Mouse (Mus musculus): Measurements from ENCODE around the gene Srsf12. TPM values are rescaled to one million over a fixed set of nuclear protein-coding genes. Genes with fewer than 3 reads are reported as not detected.

The Srsf12 gene
- total RNA-seq (2014; rRNA removed; ENCODE audit: low replicate concordance) (0.19 TPM in 1 of 2 replicates, not detected in the other), polyA plus RNA-seq (2015; fragmentation: Nextera tagmentation; extraction: Ambion mirVana) (0.38 and 0.48 TPM in 2 replicates)

GRCm38 (mm10) chr4:33208881-33209841 is at the start of gene Srsf12:
Gene Srsf12 (plus strand): TSS chr4:33208991.
- Histone ChIP-seq H3K4me3 (ENCODE audit: low read depth, low read length) (peak within 1 kb of the TSS; percentile 53), H3K4me2 (ENCODE audit: low read depth, low read length) (peak within 1 kb of the TSS; percentile 99), H3K9me3 (replicated peaks; ENCODE audit: control insufficient read depth, low read length) (peaks cover 9% of the 10 kb centered on the region; the same call in 1 of the 2 replicates), H3K9ac (replicated peaks; ENCODE audit: low read depth, low read length) (peak within 1 kb of the TSS; percentile 43), H3K36me3 (replicated peaks; ENCODE audit: control insufficient read depth, insufficient read depth, low read length) (no peaks in the 10 kb centered on the region), H3K4me1 (ENCODE audit: control insufficient read depth, insufficient read depth) (peaks cover 7% of the 10 kb centered on the region), H3K27ac (ENCODE audit: low read depth) (no peak within 1 kb of the TSS), H3K27me3 (ENCODE audit: control insufficient read depth, insufficient read depth, low read length) (no peaks in the 10 kb centered on the region)
- no peak for DNase-seq (ENCODE audit: low spot score)
- ATAC-seq (ENCODE audit: insufficient read depth, low read depth) = 0 out of 2 replicates have a peak, but pooled peaks have one; percentile 27
- WGBS = 3% methylated on average over 60 of the region's 65 CpGs
- TF ChIP-seq CTCF (IDR thresholded peaks at IDR 0.05; ENCODE audit: low read depth) (no peak), EP300 (IDR thresholded peaks at IDR 0.05; ENCODE audit: low read depth) (no peak)

GRCm38 (mm10) chr4:33183477-33183876 is 25.3 kb upstream of the Srsf12 start:
- 86% methylated on average over 5 of the region's 5 CpGs for WGBS
- no peak for ATAC-seq (ENCODE audit: insufficient read depth, low read depth)
- H3K9ac ChIP-seq (replicated peaks; ENCODE audit: low read depth, low read length) = no peak overlapping the region
- no peak overlapping the region for H3K27ac ChIP-seq (ENCODE audit: low read depth)
- no peak overlapping the region for H3K4me3 ChIP-seq (ENCODE audit: low read depth, low read length)
- no peak overlapping the region for H3K4me2 ChIP-seq (ENCODE audit: low read depth, low read length)
- DNase-seq (ENCODE audit: low spot score) = no peak
- H3K4me1 ChIP-seq (ENCODE audit: control insufficient read depth, insufficient read depth) = no peaks in the 10 kb centered on the region
- peaks cover 4% of the 10 kb centered on the region; the same call in 1 of the 2 replicates for H3K36me3 ChIP-seq (replicated peaks; ENCODE audit: control insufficient read depth, insufficient read depth, low read length)
- TF ChIP-seq EP300 (IDR thresholded peaks at IDR 0.05; ENCODE audit: low read depth) (no peak), CTCF (IDR thresholded peaks at IDR 0.05; ENCODE audit: low read depth) (no peak)
- no peaks in the 10 kb centered on the region for H3K9me3 ChIP-seq (replicated peaks; ENCODE audit: control insufficient read depth, low read length)
- H3K27me3 ChIP-seq (ENCODE audit: control insufficient read depth, insufficient read depth, low read length) = peaks cover 7% of the 10 kb centered on the region; the same call in 1 of the 2 replicates

DNA sequence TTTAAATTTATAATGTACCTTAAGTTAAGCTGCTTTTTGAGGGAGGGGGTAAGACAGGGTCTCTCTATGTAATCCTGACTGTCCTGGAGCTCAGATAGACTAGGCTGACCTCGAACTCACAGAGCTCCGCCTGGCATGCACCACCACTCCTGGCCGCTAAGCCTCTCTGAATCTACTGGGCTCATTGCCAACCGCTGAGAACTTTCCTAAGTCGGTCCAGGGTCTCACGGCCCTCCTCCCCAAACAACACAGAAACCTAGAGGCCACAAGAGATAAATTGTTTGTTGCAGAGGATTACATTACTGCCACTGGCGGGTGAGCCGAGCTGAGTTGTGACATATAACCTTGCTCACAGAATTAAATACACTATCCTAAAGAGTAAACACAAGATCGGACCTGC is 20.6 kb upstream of the Srsf12 start:
- WGBS = 18% methylated on average over 9 of the region's 9 CpGs
- peak overlapping the region; percentile 93 for H3K27ac ChIP-seq (ENCODE audit: low read depth)

DNA sequence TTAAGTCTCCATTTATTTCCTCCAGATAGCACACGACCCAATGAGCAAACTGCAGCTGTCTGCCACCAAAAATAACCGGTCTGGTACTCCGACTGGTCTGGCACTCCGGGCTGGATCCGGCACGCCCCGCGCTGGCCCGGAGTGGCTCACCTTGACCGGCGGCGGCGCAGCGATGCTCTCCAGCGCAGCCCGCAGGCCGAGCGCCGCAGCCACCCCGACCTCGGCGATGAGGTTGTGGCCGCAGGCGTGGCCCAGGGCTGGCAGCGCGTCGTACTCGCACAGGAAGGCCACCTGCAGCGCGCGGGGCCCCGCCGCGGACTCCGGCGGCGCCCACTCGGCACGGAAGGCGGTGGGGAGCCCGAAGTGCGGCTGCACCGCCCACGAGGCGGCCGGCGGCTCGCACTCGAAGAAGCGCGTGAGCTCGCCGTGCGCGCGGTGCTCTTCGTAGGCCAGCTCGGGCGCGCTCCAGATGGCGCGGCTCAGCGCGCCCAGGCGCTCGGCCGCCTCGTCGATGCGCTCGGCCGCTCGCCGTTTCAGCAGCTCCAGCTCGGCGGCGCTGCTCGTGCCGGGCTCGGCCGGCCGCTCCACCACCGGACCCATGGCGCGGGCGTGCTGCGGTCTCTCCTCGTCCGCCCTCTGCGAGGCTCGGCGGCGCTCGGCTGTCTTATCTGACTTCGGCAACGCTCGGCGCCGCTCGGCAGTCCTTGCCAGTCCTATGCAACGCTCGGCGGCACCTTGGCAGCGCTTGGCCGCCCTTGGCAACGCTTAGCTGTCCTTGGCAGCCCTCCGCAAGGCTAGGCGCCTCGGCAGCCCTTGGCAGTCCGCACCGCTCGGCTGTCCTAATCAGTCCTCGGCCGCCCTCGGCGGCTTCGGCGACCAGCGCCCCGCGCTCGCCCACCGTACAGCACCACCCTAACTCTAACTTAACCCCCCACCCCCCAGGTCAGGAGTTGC is 19.7 kb upstream of the Srsf12 start:
- H3K4me1 ChIP-seq (ENCODE audit: control insufficient read depth, insufficient read depth) = 0 out of 2 replicates have a peak, but pooled peaks cover 3% of the 10 kb centered on the region
- H3K27me3 ChIP-seq (ENCODE audit: control insufficient read depth, insufficient read depth, low read length) = peaks cover 7% of the 10 kb centered on the region; the same call in 1 of the 2 replicates
- DNase-seq (ENCODE audit: low spot score) (peak; percentile 80), ATAC-seq (ENCODE audit: insufficient read depth, low read depth) (peak; percentile 92)
- H3K9ac ChIP-seq (replicated peaks; ENCODE audit: low read depth, low read length) = peak overlapping the region; percentile 67
- peak overlapping the region; percentile 95 for H3K4me2 ChIP-seq (ENCODE audit: low read depth, low read length)
- TF ChIP-seq CTCF (IDR thresholded peaks at IDR 0.05; ENCODE audit: low read depth) = peak; percentile 24
- no peak for TF ChIP-seq EP300 (IDR thresholded peaks at IDR 0.05; ENCODE audit: low read depth)
- H3K4me3 ChIP-seq (ENCODE audit: low read depth, low read length) = peak overlapping the region; percentile 67
- H3K9me3 ChIP-seq (replicated peaks; ENCODE audit: control insufficient read depth, low read length) = no peaks in the 10 kb centered on the region
- H3K27ac ChIP-seq (ENCODE audit: low read depth) = peak overlapping the region; percentile 93
- under 1% methylated on average over 118 of the region's 123 CpGs for WGBS
- no peaks in the 10 kb centered on the region for H3K36me3 ChIP-seq (replicated peaks; ENCODE audit: control insufficient read depth, insufficient read depth, low read length)

More for the DNA sequence above, 20.6 kb upstream of the Srsf12 start:
- TF ChIP-seq EP300 (IDR thresholded peaks at IDR 0.05; ENCODE audit: low read depth) (no peak), CTCF (IDR thresholded peaks at IDR 0.05; ENCODE audit: low read depth) (no peak; the same call in 1 of the 2 replicates)
- no peaks in the 10 kb centered on the region for H3K36me3 ChIP-seq (replicated peaks; ENCODE audit: control insufficient read depth, insufficient read depth, low read length)
- no peak for ATAC-seq (ENCODE audit: insufficient read depth, low read depth)
- H3K27me3 ChIP-seq (ENCODE audit: control insufficient read depth, insufficient read depth, low read length) = peaks cover 7% of the 10 kb centered on the region; the same call in 1 of the 2 replicates
- 0 out of 2 replicates have a peak, but pooled peaks cover 3% of the 10 kb centered on the region for H3K4me1 ChIP-seq (ENCODE audit: control insufficient read depth, insufficient read depth)
- H3K9me3 ChIP-seq (replicated peaks; ENCODE audit: control insufficient read depth, low read length) = no peaks in the 10 kb centered on the region
- DNase-seq (ENCODE audit: low spot score) = peak; percentile 24
- H3K4me2 ChIP-seq (ENCODE audit: low read depth, low read length) = peak overlapping the region; percentile 95
- peak overlapping the region; percentile 67 for H3K4me3 ChIP-seq (ENCODE audit: low read depth, low read length)
- no peak overlapping the region for H3K9ac ChIP-seq (replicated peaks; ENCODE audit: low read depth, low read length)

GRCm38 (mm10) chr4:33189735-33190036 is 19.1 kb upstream of the Srsf12 start, which contains the start of gene Pm20d2:
Gene Pm20d2 (minus strand): TSS chr4:33189737.
- H3K4me2 ChIP-seq (ENCODE audit: low read depth, low read length) = peak within 1 kb of the TSS; percentile 95
- no peaks in the 10 kb centered on the region for H3K9me3 ChIP-seq (replicated peaks; ENCODE audit: control insufficient read depth, low read length)
- H3K4me3 ChIP-seq (ENCODE audit: low read depth, low read length) = peak within 1 kb of the TSS; percentile 67
- peaks cover 7% of the 10 kb centered on the region; the same call in 1 of the 2 replicates for H3K27me3 ChIP-seq (ENCODE audit: control insufficient read depth, insufficient read depth, low read length)
- no peak for ATAC-seq (ENCODE audit: insufficient read depth, low read depth)
- peak within 1 kb of the TSS; percentile 67 for H3K9ac ChIP-seq (replicated peaks; ENCODE audit: low read depth, low read length)
- no peak for DNase-seq (ENCODE audit: low spot score)
- no peak for TF ChIP-seq EP300 (IDR thresholded peaks at IDR 0.05; ENCODE audit: low read depth)
- no peak for TF ChIP-seq CTCF (IDR thresholded peaks at IDR 0.05; ENCODE audit: low read depth)
- H3K4me1 ChIP-seq (ENCODE audit: control insufficient read depth, insufficient read depth) = 0 out of 2 replicates have a peak, but pooled peaks cover 3% of the 10 kb centered on the region
- 21% methylated on average over 6 of the region's 6 CpGs for WGBS
- H3K27ac ChIP-seq (ENCODE audit: low read depth) = peak within 1 kb of the TSS; percentile 93
- H3K36me3 ChIP-seq (replicated peaks; ENCODE audit: control insufficient read depth, insufficient read depth, low read length) = no peaks in the 10 kb centered on the region

All from heart, postnatal 0 days (tissue).